Mouse (Mus musculus): Measurements from ENCODE around the gene Cd209g.
"Not testable (repeated sequence)": the region's sequence is repeated elsewhere in the genome, so short reads cannot be mapped to it uniquely, and the experiment has no call there.

The Cd209g gene

DNA sequence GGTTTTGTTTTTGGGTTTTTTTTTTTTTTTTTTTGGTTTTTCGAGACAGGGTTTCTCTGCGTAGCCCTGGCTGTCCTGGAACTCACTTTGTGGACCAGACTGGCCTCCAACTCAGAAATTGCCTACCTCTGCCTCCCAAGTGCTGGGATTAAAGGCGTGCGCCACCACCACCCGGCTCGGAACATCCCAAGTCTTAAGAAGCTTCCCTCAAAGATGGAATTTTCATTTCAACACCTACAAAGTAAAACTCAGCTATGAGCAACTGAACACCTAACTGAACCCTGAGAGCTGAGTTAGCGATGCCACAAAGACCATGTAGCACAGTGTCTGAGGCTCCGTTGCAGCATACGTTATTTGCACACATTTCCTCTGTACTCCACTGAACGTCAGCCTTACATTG lies at the start of gene Cd209g:
TSS of gene Cd209g (plus strand) at position 301 of the 400 bp plus-strand sequence.
- no peak for DNase-seq

DNA sequence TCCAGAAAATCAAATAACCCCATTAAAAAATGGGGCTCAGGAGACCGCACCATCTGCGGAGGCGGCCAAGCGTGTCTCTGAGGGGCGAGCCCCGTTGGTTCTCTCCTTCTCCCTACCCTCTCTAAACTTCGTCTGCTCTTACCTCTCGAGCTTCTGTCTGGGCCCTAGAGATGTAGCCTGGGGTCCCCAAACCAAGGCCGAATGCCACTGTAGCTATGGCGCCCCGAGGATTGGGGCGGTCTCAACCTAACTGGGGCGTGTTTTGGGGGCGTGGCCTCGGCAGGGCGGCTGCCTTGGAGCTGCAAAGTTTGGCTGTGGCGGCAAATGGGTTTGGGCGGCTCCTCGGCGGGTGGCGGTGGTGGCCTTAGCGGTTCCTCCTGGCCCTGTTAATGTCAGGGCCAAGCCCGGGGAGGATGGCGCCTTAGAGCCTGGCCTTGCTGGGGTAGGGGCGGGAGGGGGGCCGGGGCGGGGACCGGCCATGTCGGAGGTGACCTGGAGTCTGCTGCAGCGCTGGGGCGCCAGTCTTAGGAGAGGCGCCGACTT lies 46.6 kb upstream of the Cd209g start:
- DNase-seq: not testable (repeated sequence)

DNA sequence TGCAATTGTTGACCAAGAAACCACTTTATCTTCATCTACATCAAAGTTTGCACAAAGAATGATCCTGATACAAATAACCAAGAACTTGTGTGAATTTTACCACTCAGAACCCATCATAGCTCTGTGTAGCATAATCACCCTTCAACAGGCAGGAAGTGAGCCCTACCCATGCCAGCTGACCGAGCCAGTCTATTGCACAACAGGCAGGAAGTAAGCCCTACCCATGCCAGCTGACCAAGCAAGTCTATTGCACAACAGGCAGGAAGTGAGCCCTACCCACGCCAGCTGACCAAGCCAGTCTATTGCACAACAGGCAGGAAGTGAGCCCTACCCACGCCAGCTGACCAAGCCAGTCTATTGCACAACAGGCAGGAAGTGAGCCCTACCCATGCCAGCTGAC lies 45.4 kb upstream of the Cd209g start:
- not testable (repeated sequence) for DNase-seq

DNA sequence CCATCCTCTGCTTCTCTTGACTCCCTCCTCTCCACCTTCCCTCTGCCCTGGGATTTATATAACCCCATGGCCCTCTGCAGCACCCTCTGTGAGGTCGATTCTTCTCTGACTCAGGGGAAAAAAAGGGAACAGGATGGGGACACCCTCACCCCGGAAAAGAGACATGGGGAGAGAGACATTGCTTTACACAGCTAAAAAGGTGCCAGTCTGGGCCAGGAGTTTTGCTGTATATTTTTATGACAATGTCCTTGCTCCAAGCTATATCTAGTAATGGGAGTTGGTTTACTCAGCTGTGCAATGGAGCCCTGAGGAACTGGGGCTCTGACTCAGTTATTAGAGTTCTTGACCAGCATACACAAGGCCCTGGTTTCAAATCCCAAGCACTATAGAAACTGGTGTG lies 28.2 kb upstream of the Cd209g start, which contains the start of gene Cd209f:
TSS of gene Cd209f (minus strand) at position 101 of the 400 bp plus-strand sequence.
- not testable (repeated sequence) for DNase-seq

DNA sequence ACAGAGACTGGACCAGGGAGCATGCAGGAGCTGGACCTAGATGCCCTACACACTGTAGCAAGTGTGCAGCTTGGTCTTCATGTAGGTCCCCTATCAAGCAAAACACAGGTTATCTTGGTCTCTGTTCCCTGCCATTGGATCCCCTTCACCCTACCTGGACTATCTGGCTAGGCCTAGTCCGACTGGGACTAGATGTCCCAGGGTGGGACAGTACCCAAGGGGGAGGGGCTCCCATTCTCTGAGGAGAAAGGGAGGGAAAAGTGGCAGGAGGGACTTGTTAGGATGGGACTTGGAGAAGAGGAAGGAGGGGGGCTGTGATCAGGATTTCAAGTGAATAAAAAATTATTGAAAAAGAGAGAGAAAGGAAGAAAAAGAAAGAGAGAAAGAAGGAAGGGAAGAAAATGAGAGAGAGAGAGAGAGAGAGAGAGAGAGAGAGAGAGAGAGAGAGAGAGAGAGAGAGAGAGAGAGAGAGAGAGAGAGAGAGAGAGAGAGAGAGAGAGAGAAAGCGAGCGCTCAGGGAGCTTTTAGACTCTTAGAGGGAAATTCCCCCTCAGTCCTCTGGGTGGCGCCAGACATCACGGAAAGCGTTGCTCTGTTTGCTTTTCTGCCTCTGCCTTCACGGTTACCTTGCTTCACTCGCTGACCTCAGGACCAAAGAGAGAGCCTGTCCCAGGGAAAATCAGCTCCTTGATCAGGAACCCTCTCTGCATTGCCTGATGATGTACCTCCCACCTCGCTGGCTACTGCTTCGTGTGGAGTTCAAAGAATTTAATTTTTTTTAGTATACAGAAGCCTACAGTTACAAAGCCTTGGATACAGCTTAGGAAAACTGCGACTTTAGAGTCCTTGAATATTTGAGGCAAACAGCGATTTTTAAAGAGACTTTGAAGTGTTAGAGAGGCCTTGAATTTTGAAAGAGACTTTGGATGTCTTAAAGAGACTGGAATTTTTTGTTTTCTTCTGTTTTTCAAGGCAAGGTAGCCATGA lies 6.1 kb downstream of the Cd209g start:
- DNase-seq: peak; percentile 82

DNA sequence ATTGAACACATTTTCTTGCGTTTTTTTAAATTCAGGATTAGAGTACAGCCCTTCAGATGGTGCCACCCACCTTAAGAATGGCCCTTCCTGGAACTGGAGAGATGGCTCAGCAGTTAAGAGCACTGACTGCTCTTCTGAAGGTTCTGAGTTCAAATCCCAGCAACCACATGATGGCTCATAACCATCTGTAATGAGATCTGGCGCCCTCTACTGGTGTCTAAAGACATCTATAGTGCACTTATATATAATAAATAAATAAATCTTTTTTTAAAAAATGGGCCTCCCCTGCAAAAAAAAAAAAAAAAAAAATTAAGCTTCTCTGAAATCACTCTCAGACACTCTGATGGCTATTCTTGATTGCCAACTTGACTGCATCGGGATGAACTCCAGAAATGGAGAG lies 7.8 kb downstream of the Cd209g start:
- DNase-seq: no peak

DNA sequence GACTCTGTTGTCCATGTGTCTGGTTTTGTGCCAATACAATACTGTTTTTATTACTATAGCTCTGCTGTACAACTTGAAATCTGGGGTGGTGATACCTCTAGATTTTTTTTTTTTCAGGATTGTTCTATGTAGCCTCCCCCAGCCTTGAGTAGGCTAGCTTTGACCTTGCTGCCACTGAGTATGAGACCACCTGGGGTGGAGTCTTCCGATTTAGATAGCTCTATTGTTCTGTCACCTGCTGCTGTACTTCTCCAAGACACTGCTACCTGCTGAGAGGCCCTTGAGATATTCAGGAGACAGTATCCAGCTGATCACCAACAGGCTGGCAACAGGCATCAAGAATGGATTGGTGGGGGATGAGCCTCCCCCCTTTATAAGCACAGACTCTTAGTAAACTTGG lies 13.4 kb downstream of the Cd209g start:
- no peak for DNase-seq

DNA sequence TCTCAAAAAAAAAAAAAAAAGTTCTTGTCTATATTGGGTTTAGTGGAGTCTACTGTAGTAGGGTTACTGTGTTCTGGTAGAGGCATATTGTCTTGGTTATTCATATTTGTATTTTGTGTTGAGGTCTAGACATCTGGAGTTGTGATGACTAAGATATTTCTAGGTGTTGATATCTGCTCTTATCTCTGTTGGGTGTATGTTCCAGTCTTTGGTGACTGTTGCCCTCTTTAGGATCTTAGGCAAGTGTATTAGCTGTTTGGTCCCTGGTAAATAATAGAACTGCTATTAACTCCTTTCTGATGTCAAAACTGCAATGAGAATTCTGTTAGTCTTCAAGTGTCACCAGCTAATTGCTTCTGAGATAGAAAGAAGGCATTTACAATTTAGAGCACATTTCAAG lies 21.0 kb downstream of the Cd209g start:
- DNase-seq: no peak

DNA sequence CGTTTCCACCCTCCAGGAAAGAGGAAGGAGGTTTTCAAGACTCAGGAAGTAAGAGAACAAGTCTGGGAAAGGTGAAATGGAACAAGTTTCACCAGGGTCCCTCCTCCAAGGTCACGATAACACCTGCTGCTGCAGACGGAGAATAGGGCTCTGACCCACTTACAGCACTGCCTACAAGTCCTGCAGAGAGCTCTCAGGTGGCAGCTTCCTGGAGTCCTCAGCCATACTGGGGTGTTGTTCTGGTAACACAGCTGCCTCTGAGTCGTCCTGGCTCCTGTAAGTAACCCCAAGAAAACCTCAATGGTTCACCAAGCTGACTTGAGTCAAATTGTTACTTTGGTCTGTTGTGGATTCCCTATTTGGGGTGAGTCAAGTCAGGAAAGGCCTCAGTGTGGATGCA lies 28.9 kb downstream of the Cd209g start:
- DNase-seq: no peak

DNA sequence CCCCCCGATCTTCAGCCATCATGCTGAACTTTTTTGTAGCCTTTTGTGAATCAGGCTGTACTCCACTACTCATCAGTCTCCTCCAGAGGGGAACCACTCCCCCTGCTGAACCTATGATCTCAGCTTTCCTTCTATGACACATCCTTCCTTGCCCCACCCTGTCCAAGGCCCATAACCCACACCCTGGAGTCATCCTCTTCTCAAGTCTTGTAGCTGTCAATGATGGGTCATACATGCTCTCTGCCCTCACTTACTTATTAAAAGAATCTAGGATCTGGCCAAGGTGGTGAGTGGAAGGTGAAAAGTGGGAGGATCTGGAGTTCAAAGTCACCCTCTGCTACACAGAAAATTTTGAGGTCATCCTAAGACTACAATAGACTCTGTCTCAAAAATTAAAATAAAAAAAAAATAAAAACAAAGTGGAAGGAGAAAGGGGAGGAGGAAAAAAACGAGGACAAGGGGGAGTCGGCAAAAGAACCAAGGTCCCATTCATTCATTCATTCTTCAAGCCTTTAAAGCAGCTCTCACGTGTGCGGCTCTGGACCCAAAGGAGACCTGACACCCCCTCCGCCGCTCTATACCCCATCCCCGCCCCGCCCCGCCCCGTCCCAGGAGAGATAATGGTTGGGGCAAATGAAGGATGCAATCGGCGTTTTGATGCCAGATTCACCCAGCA lies 31.4 kb downstream of the Cd209g start:
- no peak for DNase-seq

DNA sequence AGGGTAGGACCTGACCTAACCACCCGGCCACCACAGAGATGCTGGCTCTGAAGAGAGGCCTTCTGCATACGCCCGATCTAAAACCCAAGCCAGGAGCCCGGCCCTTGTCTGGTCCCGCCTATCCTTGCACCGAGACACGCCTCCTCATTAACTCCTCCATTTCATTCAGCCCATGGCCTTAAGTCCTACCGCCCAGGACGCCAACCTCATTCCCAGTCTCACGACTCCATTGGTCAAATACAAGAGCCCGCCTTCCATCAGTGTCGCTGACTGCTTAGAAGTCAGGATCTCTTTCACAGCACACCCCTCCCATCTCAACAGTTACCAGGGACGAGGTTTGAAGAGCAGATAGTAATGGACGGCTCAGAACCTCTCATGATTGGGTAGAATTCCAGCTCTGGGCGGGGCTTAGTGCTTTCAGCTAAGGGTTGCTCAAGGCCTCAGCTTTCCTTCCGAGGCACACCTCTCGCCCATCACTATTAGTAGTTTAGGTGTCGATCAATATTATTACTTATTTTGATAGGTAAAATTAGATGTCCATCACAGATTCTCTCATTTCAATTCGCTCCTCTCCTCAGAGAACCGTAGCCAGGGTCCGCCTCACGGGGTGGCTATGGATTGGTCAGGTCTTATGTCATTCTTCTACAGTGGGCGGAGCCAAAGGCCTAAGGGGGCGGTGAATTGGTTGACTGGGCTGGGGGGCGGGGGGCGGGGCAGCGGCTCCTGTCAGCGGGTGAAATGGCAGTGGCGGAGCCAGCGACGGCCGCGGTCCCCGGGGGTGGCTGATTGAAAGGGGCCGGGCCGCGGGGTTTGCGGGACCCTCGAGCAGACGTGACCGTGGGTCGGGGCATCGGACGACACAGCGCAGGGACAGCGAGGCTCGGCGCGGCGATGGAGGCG lies 32.2 kb downstream of the Cd209g start, which contains the start of gene Evi5l:
TSS of gene Evi5l (plus strand) at position 716 of the 900 bp plus-strand sequence.
- DNase-seq: peak; percentile 98

DNA sequence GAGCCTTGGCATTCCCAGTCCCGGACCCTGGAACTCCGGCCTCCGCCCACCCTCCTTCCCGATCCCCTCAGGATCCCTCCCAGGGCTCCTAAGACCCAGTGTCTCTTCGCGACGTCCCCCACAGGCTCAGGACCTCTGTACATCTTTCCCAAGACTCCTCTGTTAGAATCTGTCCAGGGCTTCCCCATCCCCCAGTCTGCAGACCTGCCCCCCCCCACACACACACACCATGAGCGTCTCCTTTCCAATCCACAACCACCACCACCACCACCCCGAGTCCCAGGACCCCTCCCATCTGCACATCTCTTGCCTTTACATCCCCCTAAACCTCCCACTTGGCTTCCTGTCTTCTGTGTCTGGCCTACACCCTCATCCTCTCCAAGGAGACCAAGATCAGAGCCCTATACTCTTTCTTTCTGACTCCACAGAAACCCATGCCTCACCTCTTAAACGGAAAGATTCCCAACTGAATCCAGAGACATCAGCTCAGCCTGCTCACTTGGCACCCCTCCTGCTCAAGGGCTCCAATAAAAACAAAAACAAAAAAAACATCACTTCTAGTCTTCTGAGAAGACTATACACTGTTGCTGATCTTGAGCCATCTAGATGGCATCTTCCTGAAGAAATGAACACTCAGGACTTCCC lies 33.1 kb downstream of the Cd209g start:
- DNase-seq: no peak

DNA sequence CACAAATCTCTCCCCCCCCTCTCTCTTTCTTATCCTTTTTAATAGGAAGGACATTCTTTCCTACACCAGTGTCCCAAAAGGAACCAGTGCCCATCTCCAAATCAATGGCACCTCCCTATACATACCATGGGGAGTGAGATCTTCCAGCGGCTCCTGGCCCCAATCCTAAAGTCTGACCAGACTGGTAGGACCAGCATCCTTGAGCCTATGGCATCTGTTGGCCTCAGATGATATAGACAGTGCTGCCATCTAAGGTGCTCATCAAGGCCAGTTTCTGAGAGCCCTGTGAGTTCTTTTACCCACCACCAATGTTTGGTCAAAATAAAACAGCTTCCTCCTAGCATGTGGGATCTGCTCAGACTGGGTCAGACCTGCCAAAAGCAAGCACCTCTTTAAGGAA lies 34.0 kb downstream of the Cd209g start:
- DNase-seq: no peak

DNA sequence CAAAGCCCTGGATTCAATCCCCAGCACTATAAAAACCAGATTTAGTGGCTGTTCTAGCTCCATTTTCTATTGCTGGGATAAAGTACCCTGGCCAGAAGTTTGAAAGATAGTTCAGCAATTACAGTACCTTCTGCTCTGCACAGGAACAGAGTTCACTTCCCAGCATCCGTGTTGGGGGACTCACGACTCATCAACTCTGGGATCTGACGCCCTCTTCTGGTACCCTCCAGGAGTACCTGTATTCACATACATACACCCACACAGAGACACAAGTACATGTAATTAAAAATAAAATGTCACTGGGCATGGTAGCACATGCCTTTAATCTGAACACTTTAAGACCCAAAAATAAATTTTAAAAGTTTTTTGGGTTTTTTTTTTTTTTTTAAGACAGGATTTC lies 38.6 kb downstream of the Cd209g start:
- no peak for DNase-seq

DNA sequence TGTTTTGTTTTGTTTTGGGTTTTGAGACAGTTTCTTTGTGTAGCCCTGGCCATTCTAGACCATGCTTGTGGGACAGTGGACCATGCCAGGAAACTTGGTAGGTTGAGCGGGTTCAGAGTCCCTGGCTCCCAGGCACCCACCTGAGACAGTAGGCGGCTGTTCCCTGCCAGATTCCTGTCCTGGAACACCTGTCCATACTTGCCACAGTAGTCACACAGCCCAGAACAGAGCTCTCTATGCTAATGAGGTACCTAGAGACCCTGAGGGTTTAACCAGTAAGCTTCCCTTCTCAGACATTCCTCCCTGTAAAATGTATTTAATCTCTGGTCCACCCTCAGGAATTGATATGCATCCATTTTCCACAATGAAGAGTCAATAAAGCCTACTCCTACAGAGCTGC lies 40.1 kb downstream of the Cd209g start:
- DNase-seq: no peak

DNA sequence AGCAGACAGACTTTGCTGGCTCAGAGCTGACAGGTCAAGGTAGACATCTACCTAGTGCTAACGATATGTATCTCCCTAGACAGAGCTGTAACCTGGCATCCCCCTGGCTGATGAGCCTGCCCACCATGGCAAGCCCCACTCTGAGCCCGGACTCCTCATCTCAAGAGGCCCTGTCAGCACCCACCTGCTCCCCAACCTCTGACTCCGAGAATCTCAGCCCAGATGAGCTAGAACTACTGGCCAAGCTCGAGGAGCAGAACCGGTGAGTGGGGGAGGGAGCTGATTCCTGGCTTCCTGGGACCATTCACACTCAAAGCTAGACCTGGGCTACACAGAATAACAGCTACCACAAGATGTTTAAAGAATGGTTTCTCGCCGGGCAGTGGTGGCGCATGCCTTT lies 49.5 kb downstream of the Cd209g start:
- DNase-seq: no peak

DNA sequence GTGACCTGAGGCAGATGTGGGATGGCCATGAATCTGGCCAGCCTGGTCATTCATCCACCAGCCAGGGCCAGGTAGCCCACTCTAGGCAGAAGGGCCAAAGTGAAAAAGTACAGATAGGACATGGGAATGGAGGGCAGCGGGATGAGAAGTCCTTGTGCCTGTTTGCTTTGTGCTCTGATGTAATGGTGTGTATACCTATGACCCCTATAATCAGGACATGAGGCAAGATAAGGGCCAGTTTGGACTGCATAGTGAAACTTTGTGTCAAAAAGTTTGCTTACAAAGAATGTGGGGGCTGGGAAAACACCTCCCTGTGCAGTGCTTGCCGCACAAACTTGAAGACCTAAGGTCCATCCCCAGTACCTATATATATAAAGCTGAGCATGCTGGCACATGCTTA lies 52.3 kb downstream of the Cd209g start:
- no peak for DNase-seq
